Mouse (Mus musculus) heart, adult 8-10 months (tissue): ENCODE results near the gene Snapc5. TPM values are rescaled to one million over a fixed set of nuclear protein-coding genes. Genes with fewer than 3 reads are reported as not detected.

ENCODE experiments used
- microRNA-seq: library from miRNA; unstranded; fragments of <30 nt; microRNA quantifications from one replicate; pipeline ENCODE4 v1.2.0, GENCODE M21; 2022
- total RNA-seq, 4 experiments: library from RNA; stranded (reverse); gene quantifications; 2 replicates each; pipeline ENCODE4 v1.2.4; 2022

The Snapc5 gene
- total RNA-seq, 4 experiments from 2014 or later: 19.0 to 28.0 (median 23.1) TPM

Small RNAs within 50 kb of the gene (microRNA-seq; reads per million reads assigned to microRNA genes)
- gene Gm24106: not detected

Other genes with a start within 250 kb of the Snapc5 start
- gene Smad6, start 157.2 kb upstream of the Snapc5 start, total RNA-seq: 10 to 100 TPM; 10.9 to 16.5 (median 11.9) TPM
- gene Lctl, start 62.1 kb upstream of the Snapc5 start, total RNA-seq: under 1 TPM in 2 of 4 experiments, not detected in 2; 0.68 to 0.75 TPM
- 1 to 10 TPM in 2 of 4 experiments, under 1 TPM in 2; 0.60 to 1.4 (median 1.0) TPM for gene Zwilch, start 6.2 kb upstream of the Snapc5 start, total RNA-seq
- 100 to 1,000 TPM; 430 to 483 (median 463) TPM for gene Rpl4, start 5.9 kb upstream of the Snapc5 start, total RNA-seq
- 1 to 10 TPM; 2.8 to 3.7 (median 3.2) TPM for gene Uchl4, start 55.9 kb downstream of the Snapc5 start, total RNA-seq
- gene Map2k1, start 74.4 kb downstream of the Snapc5 start, total RNA-seq: 10 to 100 TPM; 46.1 to 51.3 (median 48.7) TPM
- gene Tipin, start 102.3 kb downstream of the Snapc5 start, total RNA-seq: 10 to 100 TPM in 3 of 4 experiments, 1 to 10 TPM in 1; 9.3 to 12.9 (median 11.0) TPM
- gene Dis3l, start 162.0 kb downstream of the Snapc5 start, total RNA-seq: 10 to 100 TPM; 25.1 to 29.9 (median 27.1) TPM
- 1 to 10 TPM in 2 of 4 experiments, under 1 TPM in 2; 0.81 to 1.8 (median 1.0) TPM for gene Megf11, start 206.4 kb downstream of the Snapc5 start, total RNA-seq